Mouse (Mus musculus): ENCODE data around the gene Apoc1. TPM values are rescaled to one million over a fixed set of nuclear protein-coding genes. Genes with fewer than 3 reads are reported as not detected.

Apoc1 gene
- polyA plus RNA-seq, 1 experiment: not detected

DNA sequence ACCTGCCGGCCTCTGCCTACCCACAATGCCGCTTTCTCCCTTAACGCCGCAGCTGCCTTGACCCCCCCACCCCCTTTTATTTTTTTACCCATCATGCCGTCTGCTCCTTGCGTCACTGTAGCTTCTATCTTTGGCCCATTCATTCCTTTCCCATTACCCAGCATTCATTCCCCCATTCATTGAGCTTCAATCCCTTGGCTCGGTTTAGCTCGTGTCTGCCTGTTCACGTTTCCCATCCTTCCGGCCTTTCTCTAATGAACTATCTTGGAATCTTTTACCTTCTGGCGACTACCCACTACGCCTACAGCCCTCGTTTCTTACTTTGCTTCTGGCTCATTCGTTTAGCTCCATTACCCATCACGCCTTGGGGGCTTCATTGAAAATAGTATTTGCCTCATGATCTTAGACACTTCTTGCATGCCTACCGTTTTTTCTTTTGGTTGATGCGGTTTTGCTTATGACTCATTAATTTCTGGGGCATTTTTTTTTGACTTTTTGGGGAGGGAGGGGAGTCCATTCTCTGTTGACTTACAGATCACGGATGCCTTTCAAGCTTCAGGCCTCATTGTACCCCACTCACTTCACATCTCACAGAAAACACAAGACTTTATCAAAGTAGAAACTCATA, 23.7 kb upstream of the Apoc1 start:
- Histone ChIP-seq H3K36me3 (ENCODE audit: control insufficient read depth, insufficient read depth, low read length) (peaks cover 31% of the 10 kb centered on the region), H3K4me1 (ENCODE audit: control insufficient read depth, insufficient read depth, insufficient read length, low read length) (no peaks in the 10 kb centered on the region; the same call in 1 of the 2 replicates), H3K4me3 (ENCODE audit: low read depth, low read length) (peak overlapping the region; percentile 66), H3K27me3 (ENCODE audit: control insufficient read depth, insufficient read depth, low read length) (no peaks in the 10 kb centered on the region), H3K27ac (ENCODE audit: insufficient read depth, low read depth, low read length) (peak overlapping the region; percentile 81)
- 3% methylated on average over 18 of the region's 18 CpGs for WGBS
- TF ChIP-seq CTCF (IDR thresholded peaks at IDR 0.05; ENCODE audit: extremely low read depth, insufficient read length, insufficient replicate concordance, low read depth, low read length) (no peak), POLR2A (IDR thresholded peaks at IDR 0.05; ENCODE audit: low read depth, low read length) (no peak)

DNA sequence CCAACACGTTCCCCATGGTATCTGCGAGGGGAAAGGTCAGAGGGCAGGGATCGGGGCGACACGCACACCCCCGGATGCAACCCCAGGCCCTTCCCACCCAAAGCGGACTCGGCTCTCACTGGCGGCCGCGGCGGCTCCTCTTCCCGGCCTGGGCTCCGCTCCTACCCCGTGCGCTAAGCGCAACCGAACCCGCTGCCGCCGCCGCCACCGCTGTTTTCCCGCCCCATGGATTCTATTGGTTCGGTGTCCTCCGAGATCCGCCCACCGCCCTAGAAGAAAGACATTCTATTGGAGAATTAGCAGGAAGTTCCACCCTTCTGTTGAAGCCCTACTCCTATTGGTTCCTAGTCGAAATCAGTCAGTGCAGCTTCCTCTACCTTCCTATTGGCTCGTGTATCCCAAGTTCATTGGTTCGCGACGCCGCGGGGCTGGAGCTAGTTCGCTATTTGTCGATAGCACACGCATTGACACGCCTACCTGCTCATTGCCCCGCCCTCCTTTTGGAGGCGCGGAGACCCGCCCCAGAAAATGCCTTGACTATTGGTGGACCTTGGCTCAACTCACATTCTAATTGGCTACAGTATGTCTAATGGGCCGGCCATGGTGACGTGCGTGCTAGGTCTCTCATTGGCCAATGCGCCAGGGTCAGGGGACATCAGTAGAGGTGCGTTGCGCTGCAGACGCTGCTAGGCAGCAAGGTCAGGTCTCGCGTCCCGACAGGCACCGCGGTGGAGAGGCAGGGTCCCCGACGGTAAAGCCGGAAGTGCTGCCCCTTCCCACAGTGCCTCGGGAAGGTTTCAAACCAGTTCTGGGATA, 23.0 kb upstream of the Apoc1 start, which contains the start of gene Tomm40:
Gene Tomm40 (minus strand): TSS at position 200 of the 816 bp plus-strand sequence.
- no peaks in the 10 kb centered on the region; the same call in 1 of the 2 replicates for H3K4me1 ChIP-seq (ENCODE audit: control insufficient read depth, insufficient read depth, insufficient read length, low read length)
- peaks cover 34% of the 10 kb centered on the region for H3K36me3 ChIP-seq (ENCODE audit: control insufficient read depth, insufficient read depth, low read length)
- H3K27me3 ChIP-seq (ENCODE audit: control insufficient read depth, insufficient read depth, low read length): no peaks in the 10 kb centered on the region
- H3K4me3 ChIP-seq (ENCODE audit: low read depth, low read length): peak within 1 kb of the TSS; percentile 88
- peak within 1 kb of the TSS; percentile 81 for H3K27ac ChIP-seq (ENCODE audit: insufficient read depth, low read depth, low read length)
- WGBS: under 1% methylated on average over 57 of the region's 59 CpGs
- TF ChIP-seq POLR2A (IDR thresholded peaks at IDR 0.05; ENCODE audit: low read depth, low read length) (peak; percentile 31; the same call in 1 of the 2 replicates), CTCF (IDR thresholded peaks at IDR 0.05; ENCODE audit: extremely low read depth, insufficient read length, insufficient replicate concordance, low read depth, low read length) (no peak)

DNA sequence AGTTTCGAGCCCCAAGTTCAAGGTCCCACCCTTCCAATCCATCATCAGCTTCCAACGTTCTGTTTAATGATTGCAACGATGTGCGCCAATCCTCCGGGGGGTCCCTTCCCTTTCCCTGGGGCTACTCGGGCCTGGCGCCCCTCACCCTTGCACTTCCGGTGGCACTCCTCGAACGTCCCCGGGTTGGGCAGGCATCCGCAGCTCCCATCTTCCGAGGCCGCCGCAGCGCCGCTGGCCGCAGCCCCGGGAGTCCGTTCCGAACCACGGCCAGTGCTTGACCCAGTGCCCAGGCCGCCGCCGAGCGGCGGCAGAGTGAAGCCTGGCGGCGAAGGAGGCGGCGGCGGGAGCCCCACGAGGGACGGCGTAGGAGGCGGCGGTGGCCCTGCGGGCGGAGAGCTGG, 22.4 kb upstream of the Apoc1 start:
- H3K36me3 ChIP-seq (ENCODE audit: control insufficient read depth, insufficient read depth, low read length): peaks cover 39% of the 10 kb centered on the region
- WGBS: under 1% methylated on average over 39 of the region's 39 CpGs
- peak overlapping the region; percentile 29 for H3K27ac ChIP-seq (ENCODE audit: insufficient read depth, low read depth, low read length)
- peak overlapping the region; percentile 88 for H3K4me3 ChIP-seq (ENCODE audit: low read depth, low read length)
- H3K27me3 ChIP-seq (ENCODE audit: control insufficient read depth, insufficient read depth, low read length): no peaks in the 10 kb centered on the region
- no peaks in the 10 kb centered on the region; the same call in 1 of the 2 replicates for H3K4me1 ChIP-seq (ENCODE audit: control insufficient read depth, insufficient read depth, insufficient read length, low read length)
- no peak for TF ChIP-seq CTCF (IDR thresholded peaks at IDR 0.05; ENCODE audit: extremely low read depth, insufficient read length, insufficient replicate concordance, low read depth, low read length)
- TF ChIP-seq POLR2A (IDR thresholded peaks at IDR 0.05; ENCODE audit: low read depth, low read length): no peak

DNA sequence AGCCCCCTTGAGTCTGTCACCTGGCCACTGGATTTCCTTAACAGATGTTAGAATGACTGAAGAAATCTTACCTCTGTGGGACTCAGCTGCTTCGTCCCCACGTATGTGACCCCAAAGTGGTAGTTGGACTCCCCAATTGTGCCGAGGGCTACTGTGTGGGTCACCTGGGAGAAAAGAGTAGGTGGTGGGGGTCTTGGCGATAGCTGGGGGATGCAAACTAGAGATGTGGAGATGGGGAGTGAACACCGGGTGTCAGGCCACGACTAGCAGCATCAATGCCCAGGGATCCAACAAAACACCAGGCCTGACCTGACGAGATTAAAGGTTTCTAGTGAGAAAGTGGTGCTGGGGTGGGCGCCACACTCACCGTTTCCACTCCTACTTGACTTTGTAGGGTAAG, 21.1 kb upstream of the Apoc1 start:
- WGBS: 83% methylated on average over 9 of the region's 9 CpGs
- TF ChIP-seq CTCF (IDR thresholded peaks at IDR 0.05; ENCODE audit: extremely low read depth, insufficient read length, insufficient replicate concordance, low read depth, low read length) (no peak), POLR2A (IDR thresholded peaks at IDR 0.05; ENCODE audit: low read depth, low read length) (no peak)

DNA sequence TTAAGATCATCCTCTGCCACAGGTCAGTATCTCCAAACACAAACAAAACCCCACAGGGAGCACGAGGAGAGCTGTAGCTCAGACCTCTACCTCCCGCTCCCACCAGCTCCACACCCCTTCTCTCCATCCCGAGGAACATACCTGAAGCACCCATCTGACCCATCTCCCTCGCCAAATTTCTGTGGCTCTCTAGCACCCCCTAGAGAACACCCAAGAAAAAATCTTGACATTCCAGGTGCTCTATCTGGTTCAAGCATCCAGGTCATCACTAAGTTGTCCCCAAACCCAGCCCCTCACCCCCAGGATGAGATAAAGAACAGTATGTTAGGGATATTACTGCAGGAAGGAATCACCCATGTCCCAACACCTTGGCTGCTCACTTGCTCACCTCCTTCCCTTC, 20.7 kb upstream of the Apoc1 start:
- Histone ChIP-seq H3K27ac (ENCODE audit: insufficient read depth, low read depth, low read length) (no peak overlapping the region), H3K4me1 (ENCODE audit: control insufficient read depth, insufficient read depth, insufficient read length, low read length) (no peaks in the 10 kb centered on the region; the same call in 1 of the 2 replicates), H3K27me3 (ENCODE audit: control insufficient read depth, insufficient read depth, low read length) (no peaks in the 10 kb centered on the region), H3K36me3 (ENCODE audit: control insufficient read depth, insufficient read depth, low read length) (peaks cover 39% of the 10 kb centered on the region), H3K4me3 (ENCODE audit: low read depth, low read length) (no peak overlapping the region)
- TF ChIP-seq CTCF (IDR thresholded peaks at IDR 0.05; ENCODE audit: extremely low read depth, insufficient read length, insufficient replicate concordance, low read depth, low read length) (peak; percentile 57; the same call in 1 of the 2 replicates), POLR2A (IDR thresholded peaks at IDR 0.05; ENCODE audit: low read depth, low read length) (no peak)
- WGBS: 28% methylated on average over 4 of the region's 4 CpGs

More for the DNA sequence above, 21.1 kb upstream of the Apoc1 start:
- Histone ChIP-seq H3K36me3 (ENCODE audit: control insufficient read depth, insufficient read depth, low read length) (peaks cover 40% of the 10 kb centered on the region), H3K27me3 (ENCODE audit: control insufficient read depth, insufficient read depth, low read length) (no peaks in the 10 kb centered on the region), H3K4me3 (ENCODE audit: low read depth, low read length) (no peak overlapping the region), H3K27ac (ENCODE audit: insufficient read depth, low read depth, low read length) (no peak overlapping the region), H3K4me1 (ENCODE audit: control insufficient read depth, insufficient read depth, insufficient read length, low read length) (no peaks in the 10 kb centered on the region; the same call in 1 of the 2 replicates)

DNA sequence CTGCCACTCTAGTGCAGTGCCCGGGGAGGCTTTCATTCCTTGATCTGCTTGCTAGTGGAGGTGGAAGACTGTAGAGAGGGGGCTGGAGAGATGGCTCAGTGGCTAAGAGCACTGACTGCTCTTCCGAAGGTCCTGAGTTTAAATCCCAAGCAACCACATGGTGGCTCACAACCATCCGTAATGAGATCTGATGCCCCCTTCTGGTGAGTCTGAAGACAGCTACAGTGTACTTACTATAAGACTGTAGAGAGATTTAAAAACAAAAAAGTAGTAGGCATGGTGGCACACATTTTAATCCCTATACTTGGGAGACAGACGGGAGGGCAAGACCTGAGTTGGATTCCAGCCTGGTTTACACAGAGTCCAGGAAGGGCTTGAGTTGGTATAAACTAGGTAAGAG, 20.0 kb upstream of the Apoc1 start:
- Histone ChIP-seq H3K27me3 (ENCODE audit: control insufficient read depth, insufficient read depth, low read length) (no peaks in the 10 kb centered on the region), H3K36me3 (ENCODE audit: control insufficient read depth, insufficient read depth, low read length) (peaks cover 40% of the 10 kb centered on the region), H3K27ac (ENCODE audit: insufficient read depth, low read depth, low read length) (no peak overlapping the region), H3K4me3 (ENCODE audit: low read depth, low read length) (no peak overlapping the region), H3K4me1 (ENCODE audit: control insufficient read depth, insufficient read depth, insufficient read length, low read length) (no peaks in the 10 kb centered on the region; the same call in 1 of the 2 replicates)
- WGBS: 67% methylated on average over 4 of the region's 4 CpGs
- TF ChIP-seq POLR2A (IDR thresholded peaks at IDR 0.05; ENCODE audit: low read depth, low read length) (no peak), CTCF (IDR thresholded peaks at IDR 0.05; ENCODE audit: extremely low read depth, insufficient read length, insufficient replicate concordance, low read depth, low read length) (peak; percentile 25; the same call in 1 of the 2 replicates)

DNA sequence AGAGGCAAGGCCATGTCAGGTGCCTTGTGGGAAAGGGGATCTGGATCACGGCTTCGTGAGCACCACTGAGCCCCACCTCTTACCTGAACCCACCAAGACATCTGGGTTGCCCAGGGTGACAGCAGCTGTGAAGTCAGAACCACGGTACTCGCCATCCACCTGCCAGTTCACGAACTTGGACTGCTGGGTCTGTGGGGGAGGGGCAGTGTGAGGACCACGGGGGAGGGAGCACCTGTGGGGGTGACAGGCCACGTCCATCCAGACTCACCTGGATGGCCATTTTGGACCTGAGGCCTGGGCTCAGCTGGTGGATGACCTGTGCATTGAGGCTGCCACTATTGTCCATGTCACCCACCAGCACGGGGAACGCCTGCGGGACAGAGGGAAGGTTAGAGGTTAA, 18.2 kb upstream of the Apoc1 start:
- no peak for TF ChIP-seq CTCF (IDR thresholded peaks at IDR 0.05; ENCODE audit: extremely low read depth, insufficient read length, insufficient replicate concordance, low read depth, low read length)
- TF ChIP-seq POLR2A (IDR thresholded peaks at IDR 0.05; ENCODE audit: low read depth, low read length): no peak
- peaks cover 47% of the 10 kb centered on the region for H3K36me3 ChIP-seq (ENCODE audit: control insufficient read depth, insufficient read depth, low read length)
- WGBS: 86% methylated on average over 10 of the region's 10 CpGs
- H3K4me1 ChIP-seq (ENCODE audit: control insufficient read depth, insufficient read depth, insufficient read length, low read length): no peaks in the 10 kb centered on the region
- no peaks in the 10 kb centered on the region for H3K27me3 ChIP-seq (ENCODE audit: control insufficient read depth, insufficient read depth, low read length)
- H3K4me3 ChIP-seq (ENCODE audit: low read depth, low read length): no peak overlapping the region
- no peak overlapping the region for H3K27ac ChIP-seq (ENCODE audit: insufficient read depth, low read depth, low read length)

All from small intestine, adult 2 months (tissue).